Mouse (Mus musculus) G1E-ER4 (cell line): ENCODE results near the gene Itgb5. TPM values are rescaled to one million over a fixed set of nuclear protein-coding genes. Genes with fewer than 3 reads are reported as not detected.

Experiments
- GATA1 ChIP-seq: IDR thresholded peaks from one replicate; pipeline ENCODE4 v1.8.0; 2012; ENCODE audit warnings: low read length, inconsistent platforms
- polyA plus RNA-seq: library from polyadenylated mRNA; stranded (reverse); fragments of >175 nt; gene quantifications from 2 replicates; pipeline ENCODE4 v1.2.3, GENCODE M21; 2012

Itgb5 gene
- polyA plus RNA-seq, 1 experiment: 0.27 TPM

DNA sequence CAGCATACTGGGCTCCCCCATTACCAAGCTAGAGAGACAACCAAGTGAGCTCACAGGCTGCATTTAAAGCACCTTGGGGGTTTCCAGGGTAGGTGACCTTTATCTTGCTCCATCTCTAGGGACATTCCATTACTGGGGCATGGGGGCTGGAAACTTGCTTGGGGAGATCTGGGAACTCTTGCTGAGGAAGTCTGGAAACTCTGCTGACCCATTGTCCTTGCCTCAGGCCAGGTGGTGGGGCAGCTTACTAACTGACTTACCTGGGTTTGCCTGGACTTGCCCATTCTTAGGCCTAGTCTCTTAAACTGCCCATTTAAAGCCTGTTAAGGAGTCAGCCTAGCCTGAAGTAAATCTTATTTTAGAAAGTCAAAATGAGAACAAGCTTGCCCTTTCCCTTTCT lies 23.8 kb downstream of the Itgb5 start:
- TF ChIP-seq GATA1: no peak

DNA sequence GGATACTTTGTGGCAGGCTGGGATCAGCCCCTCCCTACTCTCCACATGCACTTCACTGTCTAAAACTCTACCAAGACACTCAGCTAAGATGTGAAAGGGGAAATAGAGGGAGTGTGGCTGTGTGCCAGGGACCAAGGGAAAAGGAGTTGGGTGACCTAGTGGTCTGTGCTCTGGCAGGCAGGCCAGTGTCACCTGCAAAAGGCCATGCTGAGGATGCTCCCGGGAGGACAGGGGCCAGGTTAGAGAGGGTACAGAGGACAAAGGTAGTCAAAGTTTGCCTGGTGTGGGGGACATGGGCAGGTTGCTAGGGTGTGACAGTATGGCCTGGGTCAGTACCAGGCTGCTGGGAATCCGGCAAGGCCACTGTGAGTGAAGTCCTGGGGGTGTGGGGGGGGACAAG lies 29.3 kb downstream of the Itgb5 start:
- TF ChIP-seq GATA1: no peak

DNA sequence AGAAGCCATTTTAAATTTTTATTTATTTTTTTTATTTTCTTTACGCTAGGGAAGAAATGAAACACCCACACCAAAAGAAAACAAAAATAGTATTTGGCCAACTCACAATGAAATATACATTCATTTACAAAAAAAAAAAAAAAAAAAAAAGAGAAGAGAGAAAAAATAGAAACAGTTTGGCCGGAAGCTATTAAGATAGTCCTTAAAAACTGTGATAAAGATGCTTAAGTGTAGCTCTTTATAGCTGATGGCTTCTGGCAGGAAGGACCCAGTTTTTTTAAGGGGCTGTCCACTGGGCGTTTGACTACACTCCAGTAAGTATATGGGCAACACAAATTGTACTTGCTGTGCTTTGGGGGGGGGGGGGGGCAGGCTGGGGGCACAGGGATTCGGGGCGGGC lies 29.9 kb downstream of the Itgb5 start:
- no peak for TF ChIP-seq GATA1

DNA sequence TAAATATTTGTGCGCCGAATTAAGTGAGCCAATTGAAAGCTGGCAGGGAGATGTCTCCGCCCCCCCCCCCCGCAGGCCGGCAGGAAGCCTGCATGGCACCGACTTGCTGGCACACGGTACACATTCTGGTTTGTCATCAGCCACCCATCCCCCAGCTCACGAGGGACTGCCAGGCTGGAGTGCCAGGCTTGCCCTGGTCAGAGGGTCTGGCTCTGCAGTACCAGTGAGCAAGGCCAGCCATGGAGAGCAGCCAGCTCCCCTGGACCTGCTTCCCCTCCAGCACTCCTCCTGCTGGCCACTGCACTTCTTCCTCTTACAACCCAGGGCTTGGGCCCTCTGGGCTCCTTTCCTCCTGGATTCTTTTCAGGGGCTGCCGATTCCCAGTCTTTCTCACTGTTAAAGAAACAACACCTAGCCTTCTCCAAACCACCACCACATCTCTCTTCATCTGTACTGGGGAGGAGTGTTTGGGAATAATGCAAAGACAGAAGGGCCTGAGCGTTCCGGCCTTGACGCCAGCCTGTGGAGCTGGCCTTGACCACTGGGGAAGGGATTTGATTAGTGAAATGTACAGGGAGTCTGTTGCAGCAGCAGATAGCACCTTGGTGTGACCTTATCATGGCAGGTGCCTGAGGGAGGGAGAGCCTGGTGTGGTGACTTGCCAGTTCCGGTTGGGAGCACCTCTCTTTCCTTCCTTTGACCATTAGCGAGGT lies 30.7 kb downstream of the Itgb5 start:
- no peak for TF ChIP-seq GATA1

DNA sequence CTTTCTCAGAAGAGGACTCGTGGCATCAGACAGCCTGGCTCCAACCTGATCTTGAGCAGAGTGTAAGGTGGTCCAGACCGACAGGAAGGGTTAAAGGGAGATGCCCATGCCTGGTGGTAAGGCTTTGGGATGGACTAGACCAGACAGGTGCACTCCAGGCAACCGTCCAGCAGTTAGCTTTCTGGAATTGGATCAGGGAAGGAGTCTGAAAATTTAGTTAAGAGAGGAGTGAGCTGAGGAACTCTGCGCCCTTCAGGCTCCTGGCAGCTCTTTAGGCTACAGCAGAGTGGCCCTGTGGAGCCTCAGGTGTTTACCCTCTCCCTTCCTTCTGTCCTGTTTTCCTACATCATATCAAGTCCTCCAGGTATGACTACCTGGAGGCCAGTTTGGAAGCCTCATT lies 32.9 kb downstream of the Itgb5 start:
- no peak for TF ChIP-seq GATA1

DNA sequence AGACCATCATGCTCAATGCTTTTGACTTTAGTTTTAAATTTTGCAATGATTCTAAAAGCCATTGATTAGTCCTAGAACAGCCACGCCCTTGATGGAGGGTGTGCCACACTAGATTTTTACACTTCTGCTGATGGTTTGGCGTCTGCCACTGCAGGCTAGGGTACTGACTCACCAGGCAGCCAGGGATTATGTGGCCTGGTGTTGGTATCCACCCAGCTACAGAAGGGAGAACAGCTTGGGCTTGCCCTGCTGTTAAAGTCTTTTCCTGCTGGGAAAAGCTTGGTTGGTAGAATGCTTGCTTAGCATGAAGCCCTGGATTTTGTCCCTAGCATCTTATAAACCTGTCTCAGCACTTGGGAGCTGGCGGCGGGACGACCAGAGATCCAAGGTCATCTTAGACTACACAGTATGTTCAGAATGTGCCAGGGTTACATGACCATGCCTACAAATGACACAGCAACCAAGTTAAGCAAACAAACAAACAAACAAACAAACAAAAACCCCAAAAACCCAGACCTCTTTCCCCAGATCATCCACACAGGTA lies 33.8 kb downstream of the Itgb5 start:
- TF ChIP-seq GATA1: no peak

DNA sequence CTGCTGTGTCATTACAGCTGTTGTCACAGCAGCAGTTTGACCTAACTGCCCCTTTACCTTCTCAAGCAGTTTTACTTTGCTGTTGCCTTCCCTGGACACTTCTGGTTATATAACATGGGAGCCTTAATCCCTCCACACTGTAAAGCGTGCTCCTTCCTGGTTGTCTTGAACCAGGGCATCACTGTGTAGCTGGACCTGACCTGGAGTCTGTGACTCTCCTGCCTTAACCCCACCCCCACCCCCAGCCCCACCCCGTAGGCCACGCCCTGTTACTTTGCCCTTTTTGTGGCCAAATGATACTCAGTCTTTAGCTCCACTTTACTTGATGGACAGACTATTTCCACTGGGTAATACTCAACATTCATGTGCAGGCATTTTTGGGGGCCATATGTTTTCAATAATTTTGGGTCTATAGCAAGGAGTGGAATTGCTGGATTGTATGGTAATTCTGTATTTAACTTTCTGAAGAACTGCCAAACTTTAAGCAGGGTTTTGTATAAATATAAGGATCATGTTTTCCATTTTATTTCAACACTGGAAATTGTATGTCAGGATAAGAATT lies 40.8 kb downstream of the Itgb5 start:
- no peak for TF ChIP-seq GATA1

DNA sequence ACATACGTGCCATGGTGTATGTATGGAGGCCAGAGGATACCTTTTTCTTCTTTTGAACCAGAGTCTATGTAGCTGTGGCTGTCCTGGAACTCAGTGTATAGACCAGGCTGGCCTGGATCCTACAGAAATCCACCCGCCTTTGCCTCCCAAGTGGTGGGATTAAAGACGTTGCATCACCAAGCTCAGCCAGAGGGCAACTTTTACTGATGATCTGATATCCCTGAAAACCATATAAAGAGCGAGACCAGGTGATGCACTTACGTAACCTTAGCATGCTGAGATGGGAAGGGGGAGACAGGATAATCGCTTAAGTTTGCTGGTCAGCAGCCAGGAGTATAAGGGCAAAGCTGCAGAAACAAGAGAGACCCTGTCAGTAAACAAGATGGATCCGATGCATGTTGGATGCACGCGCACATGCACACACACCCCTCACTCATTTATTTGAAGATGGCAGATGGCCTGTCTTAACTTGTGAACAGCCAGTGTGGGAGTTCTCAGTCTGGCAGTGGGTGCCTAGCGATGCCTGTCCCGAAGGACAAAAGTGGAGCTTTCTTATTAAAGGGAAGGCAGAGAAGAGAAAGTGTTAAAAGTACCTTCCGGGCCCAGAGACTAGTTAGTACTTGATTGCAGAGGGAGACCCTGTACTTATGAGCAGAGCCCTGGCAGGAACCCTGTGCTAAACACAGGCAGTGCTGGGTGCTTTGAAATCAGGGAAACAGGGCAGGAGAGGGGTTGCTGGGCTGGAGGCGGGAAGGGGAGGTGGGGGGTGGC lies 41.7 kb downstream of the Itgb5 start:
- no peak for TF ChIP-seq GATA1

DNA sequence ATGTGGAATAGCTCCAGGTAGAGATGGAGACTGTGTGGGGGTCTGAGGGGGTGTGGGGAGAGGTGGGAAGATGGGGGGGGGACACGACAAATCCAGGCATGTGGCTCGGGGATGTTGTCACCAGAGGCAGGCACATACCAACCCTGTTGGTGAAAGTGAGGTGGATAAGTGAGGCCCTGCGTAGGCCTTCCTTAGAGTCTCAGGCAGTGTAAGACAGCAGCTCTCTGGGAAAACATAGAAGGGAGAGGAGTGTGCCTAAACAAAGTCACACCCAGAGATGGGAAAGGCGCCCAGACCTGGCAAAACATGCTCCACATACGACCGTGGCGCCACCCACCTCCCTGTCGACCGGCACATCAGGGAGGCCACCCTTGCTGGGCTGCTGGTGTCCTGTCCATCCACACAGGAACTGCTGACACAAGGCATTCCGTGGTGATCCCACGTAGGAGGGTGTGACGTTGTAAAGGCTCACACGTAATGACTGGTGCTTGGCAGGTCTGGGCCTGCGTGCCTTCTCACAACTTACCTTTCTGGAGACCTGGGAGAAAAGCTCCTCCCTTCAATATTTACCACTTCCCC lies 42.5 kb downstream of the Itgb5 start:
- TF ChIP-seq GATA1: no peak

DNA sequence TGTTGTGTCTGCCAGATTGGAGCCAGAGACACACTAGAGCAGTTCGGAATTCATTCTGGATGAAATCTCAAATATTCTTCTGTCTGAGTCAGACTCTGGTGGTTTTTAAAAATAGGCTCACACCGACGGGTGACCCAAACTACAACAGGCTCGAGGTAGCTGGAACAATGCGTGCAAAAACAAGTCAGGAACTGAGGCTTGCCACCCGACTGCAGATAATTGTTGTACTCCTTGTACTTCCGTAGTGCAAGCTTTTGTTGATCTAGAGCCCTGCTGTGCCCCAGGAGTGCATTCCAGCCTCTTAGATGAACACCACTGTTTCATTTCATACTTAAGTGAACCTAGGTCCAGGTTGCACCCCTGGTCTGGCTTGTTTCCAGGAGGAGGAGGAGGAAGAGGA lies 43.8 kb downstream of the Itgb5 start:
- TF ChIP-seq GATA1: no peak

DNA sequence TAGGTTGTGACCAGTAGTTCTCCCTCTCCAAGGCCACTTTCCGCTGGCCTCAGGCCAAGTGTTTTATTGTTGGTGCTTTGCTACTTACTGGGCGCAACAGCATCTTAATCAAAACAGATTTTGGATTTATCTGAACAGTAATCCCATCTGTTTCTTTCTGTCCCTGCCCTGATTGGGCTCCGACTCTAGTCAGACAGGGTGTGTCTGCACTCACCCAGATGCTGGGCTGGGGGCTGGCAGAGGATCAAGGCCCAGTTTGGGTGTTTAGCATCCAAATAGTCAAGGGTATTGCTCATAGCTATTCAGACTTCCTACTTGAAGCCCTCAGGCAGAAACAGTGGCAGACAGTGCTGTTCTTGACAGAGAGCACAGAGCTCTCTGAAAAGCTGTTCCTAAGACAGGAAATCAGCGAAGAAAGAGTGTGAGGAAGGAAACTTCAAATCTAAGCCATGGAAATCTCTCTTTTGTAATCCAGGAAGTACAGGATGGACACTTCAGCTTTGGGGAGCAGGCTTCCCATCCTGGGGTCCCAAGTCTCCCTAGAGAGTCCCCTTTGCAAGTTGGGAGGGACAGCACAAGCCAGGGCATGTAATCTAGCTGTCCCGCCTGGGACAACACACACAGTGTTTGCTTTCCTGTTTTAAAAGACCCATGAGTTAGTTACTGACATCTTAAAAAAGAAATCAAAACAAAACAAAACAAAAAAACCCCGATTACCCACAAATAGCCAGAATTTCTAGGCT lies 48.7 kb downstream of the Itgb5 start:
- no peak for TF ChIP-seq GATA1

DNA sequence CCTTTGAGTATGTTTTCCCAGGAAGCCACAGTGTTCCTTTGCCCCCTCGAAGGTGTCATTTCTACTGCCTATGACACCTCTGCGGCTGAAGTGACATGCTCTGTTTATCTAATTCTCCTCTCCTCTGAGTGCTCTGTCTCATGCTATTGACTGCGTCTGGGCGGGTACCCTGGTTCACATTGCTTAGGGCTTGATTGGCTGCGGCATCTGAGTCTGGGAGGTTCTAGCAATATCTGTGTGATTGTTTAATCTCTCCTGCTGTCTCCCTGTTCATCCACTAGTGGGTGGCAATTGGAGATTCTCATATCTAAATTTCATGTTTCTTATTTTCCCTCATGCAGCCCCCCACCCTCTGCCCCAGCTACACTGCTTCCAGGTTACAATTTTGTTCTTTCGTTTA lies 49.6 kb downstream of the Itgb5 start:
- TF ChIP-seq GATA1: peak; percentile 26

DNA sequence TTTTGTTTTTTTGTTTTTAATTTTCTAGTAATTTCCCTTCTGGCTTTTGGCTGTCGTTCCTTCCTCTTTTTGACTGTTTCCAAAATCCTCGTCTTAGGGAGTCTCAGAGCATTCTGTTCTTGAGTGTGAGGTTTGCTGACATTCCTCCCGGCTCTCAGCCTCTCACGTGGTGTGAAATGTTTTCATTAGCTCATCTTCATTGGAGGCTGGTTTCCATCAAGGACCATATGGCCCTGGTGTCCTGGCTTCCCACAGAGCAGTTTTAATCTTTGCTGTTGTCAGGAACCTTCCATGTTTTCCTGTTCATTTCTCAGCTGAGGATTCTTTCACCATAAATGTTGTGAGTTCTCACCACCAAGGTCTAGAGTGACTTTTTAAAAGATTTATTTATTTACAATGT lies 50.1 kb downstream of the Itgb5 start:
- TF ChIP-seq GATA1: no peak

DNA sequence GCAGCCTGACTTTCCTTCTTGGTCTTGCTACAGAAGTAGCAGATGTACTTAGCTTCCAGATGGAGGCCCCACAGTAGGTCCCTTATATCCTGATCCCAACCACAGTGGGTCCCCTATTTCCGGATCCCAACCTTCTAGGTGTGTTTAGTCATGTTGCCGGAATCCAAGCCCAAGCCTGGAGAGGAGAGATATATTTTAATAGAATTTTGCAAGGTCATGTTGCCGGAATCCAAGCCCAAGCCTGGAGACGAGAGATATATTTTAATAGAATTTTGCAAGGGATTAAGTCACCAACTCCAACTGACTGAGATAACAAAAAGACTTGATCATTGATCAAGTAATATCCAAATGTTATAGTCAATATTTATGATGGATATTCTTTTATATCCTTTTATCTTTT lies 51.3 kb downstream of the Itgb5 start:
- peak; percentile 48 for TF ChIP-seq GATA1

DNA sequence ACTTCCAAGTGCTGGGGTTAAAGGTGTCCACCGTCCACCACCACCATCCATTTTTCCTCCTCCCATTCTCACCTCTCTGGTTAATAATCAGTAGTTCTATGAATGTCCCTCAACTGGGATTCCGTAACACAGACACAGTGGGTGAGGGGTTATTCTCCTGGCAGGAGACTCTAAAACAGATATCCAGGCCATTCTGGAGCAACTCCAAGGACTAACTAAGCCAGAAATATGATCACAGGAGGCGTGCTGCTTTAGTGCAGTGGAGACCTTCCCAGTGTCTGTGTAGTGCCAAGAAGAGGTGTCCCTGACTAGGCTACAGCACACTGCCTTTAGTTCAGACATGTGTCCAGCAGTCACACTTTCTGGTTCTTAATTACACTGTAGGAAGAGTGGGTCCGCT lies 53.1 kb downstream of the Itgb5 start:
- TF ChIP-seq GATA1: no peak
